Mouse (Mus musculus): Measurements from ENCODE around the gene Rsg1.

Rsg1 gene

GRCm38 (mm10) chr4:141274485-141275341, 61.0 kb downstream of the Rsg1 start:
- no peak for DNase-seq (ENCODE audit: low spot score)

Measured in spleen, adult 12 weeks (tissue).